Mouse (Mus musculus): ENCODE results near the gene Vdac1. TPM values are rescaled to one million over a fixed set of nuclear protein-coding genes. Genes with fewer than 3 reads are reported as not detected.
A peak's percentile ranks its signal among the peaks of the same experiment; 100 is the strongest.

Gene Vdac1
- polyA plus RNA-seq, 1 experiment from 2014 or later: 337 TPM

GRCm38 (mm10) chr11:52341001-52341400, 19.7 kb upstream of the Vdac1 start:
- peak overlapping the region; percentile 29; the same call in 1 of the 2 replicates for H3K9ac ChIP-seq (ENCODE audit: low read depth, low read length)
- no peak overlapping the region for H3K27ac ChIP-seq (ENCODE audit: low read length)
- H3K4me2 ChIP-seq (ENCODE audit: low read depth, low read length): no peak overlapping the region
- no peaks in the 10 kb centered on the region for H3K27me3 ChIP-seq (replicated peaks; ENCODE audit: control insufficient read depth, insufficient read depth, low read length)
- peaks cover 8% of the 10 kb centered on the region for H3K4me1 ChIP-seq (ENCODE audit: control insufficient read depth, insufficient read depth, low read length)
- no peaks in the 10 kb centered on the region for H3K36me3 ChIP-seq (ENCODE audit: control insufficient read depth, insufficient read depth, low read length)
- no peak overlapping the region for H3K4me3 ChIP-seq (ENCODE audit: low read length)
- ATAC-seq: peak; percentile 34; the same call in 1 of the 2 replicates
- 52% methylated on average over 9 of the region's 9 CpGs for WGBS
- no peaks in the 10 kb centered on the region for H3K9me3 ChIP-seq (ENCODE audit: control insufficient read depth, low read length)

DNA sequence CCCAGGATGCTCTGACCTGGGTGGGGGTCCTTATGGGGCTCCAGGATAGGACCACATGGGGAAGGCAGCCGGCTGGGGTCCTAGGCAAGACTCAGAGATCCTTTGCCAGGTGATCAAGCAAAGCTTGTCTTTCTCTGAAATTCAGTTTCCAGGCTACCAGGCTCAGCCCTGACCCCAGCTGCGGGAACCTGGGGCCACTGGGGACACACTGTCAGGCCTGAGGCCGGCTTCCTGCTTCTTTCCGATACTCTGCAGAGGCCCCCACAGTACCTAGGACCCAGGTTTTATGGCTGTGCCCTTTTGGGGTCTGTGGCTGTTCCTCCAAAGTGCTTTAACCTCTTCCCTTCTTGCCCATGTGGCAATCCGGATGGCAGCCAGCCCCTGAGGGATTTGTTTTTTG, 19.2 kb upstream of the Vdac1 start:
- no peaks in the 10 kb centered on the region for H3K36me3 ChIP-seq (ENCODE audit: control insufficient read depth, insufficient read depth, low read length)
- H3K4me3 ChIP-seq (ENCODE audit: low read length): no peak overlapping the region

GRCm38 (mm10) chr11:52342296-52342695, 18.4 kb upstream of the Vdac1 start:
- Histone ChIP-seq H3K4me3 (ENCODE audit: low read length) (no peak overlapping the region), H3K4me1 (ENCODE audit: control insufficient read depth, insufficient read depth, low read length) (peaks cover 12% of the 10 kb centered on the region), H3K4me2 (ENCODE audit: low read depth, low read length) (no peak overlapping the region), H3K9me3 (ENCODE audit: control insufficient read depth, low read length) (no peaks in the 10 kb centered on the region), H3K27me3 (replicated peaks; ENCODE audit: control insufficient read depth, insufficient read depth, low read length) (no peaks in the 10 kb centered on the region), H3K36me3 (ENCODE audit: control insufficient read depth, insufficient read depth, low read length) (no peaks in the 10 kb centered on the region), H3K27ac (ENCODE audit: low read length) (no peak overlapping the region), H3K9ac (ENCODE audit: low read depth, low read length) (no peak overlapping the region)
- 88% methylated on average over 4 of the region's 4 CpGs for WGBS
- ATAC-seq: no peak

More for the DNA sequence above, 19.2 kb upstream of the Vdac1 start:
- Histone ChIP-seq H3K9ac (ENCODE audit: low read depth, low read length) (peak overlapping the region; percentile 29; the same call in 1 of the 2 replicates), H3K4me1 (ENCODE audit: control insufficient read depth, insufficient read depth, low read length) (peaks cover 8% of the 10 kb centered on the region), H3K27ac (ENCODE audit: low read length) (no peak overlapping the region), H3K4me2 (ENCODE audit: low read depth, low read length) (no peak overlapping the region), H3K9me3 (ENCODE audit: control insufficient read depth, low read length) (no peaks in the 10 kb centered on the region), H3K27me3 (replicated peaks; ENCODE audit: control insufficient read depth, insufficient read depth, low read length) (no peaks in the 10 kb centered on the region)
- ATAC-seq: no peak
- 70% methylated on average over 5 of the region's 5 CpGs for WGBS

GRCm38 (mm10) chr11:52343162-52343561, 17.5 kb upstream of the Vdac1 start:
- H3K9me3 ChIP-seq (ENCODE audit: control insufficient read depth, low read length): no peaks in the 10 kb centered on the region
- ATAC-seq: no peak
- no peak overlapping the region for H3K4me3 ChIP-seq (ENCODE audit: low read length)
- H3K4me1 ChIP-seq (ENCODE audit: control insufficient read depth, insufficient read depth, low read length): peaks cover 12% of the 10 kb centered on the region
- H3K27me3 ChIP-seq (replicated peaks; ENCODE audit: control insufficient read depth, insufficient read depth, low read length): no peaks in the 10 kb centered on the region
- H3K9ac ChIP-seq (ENCODE audit: low read depth, low read length): no peak overlapping the region
- 5% methylated on average over 6 of the region's 6 CpGs for WGBS
- no peaks in the 10 kb centered on the region for H3K36me3 ChIP-seq (ENCODE audit: control insufficient read depth, insufficient read depth, low read length)
- H3K27ac ChIP-seq (ENCODE audit: low read length): no peak overlapping the region
- no peak overlapping the region for H3K4me2 ChIP-seq (ENCODE audit: low read depth, low read length)

- Histone ChIP-seq H3K4me3 (ENCODE audit: low read length) (no peak overlapping the region), H3K9ac (ENCODE audit: low read depth, low read length) (no peak overlapping the region), H3K4me2 (ENCODE audit: low read depth, low read length) (no peak overlapping the region), H3K4me1 (ENCODE audit: control insufficient read depth, insufficient read depth, low read length) (peaks cover 12% of the 10 kb centered on the region), H3K27me3 (replicated peaks; ENCODE audit: control insufficient read depth, insufficient read depth, low read length) (no peaks in the 10 kb centered on the region), H3K9me3 (ENCODE audit: control insufficient read depth, low read length) (no peaks in the 10 kb centered on the region), H3K36me3 (ENCODE audit: control insufficient read depth, insufficient read depth, low read length) (no peaks in the 10 kb centered on the region), H3K27ac (ENCODE audit: low read length) (no peak overlapping the region)
- 76% methylated on average over 12 of the region's 12 CpGs for WGBS
- ATAC-seq: no peak
Observed at GRCm38 (mm10) chr11:52344991-52345777, 15.5 kb upstream of the Vdac1 start.

DNA sequence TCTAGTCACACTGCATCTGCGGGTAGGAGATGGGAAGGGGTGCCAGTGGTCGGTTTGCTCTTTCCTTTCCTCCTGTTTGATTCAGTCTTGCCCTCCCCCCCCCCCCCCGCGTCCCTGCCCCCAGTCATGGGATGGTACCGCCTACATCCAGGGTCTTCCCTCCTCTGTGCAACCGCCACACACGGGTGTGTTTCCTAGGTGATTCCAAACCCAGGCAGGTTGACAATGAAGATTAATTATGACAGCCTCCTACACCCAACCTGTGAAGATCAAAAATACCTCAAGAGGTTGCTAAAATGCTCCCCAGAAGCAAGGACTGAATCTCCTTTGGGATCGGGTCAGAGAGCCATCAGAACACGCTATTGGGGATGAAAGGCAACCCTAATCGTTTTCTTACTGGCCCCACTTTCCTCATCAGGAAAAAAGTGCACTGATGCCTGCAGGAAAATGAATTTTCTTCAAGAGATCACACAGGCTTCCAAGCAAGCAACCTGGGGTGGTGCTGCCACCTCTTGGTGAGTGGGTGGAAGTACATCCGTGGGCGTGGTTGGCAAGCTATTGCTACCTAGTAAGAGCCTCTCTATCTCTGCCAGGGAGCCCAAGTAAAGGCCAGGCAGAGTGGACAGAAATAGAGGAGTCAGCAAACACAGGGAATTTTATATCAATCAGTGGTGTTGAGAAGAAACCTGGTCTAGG, 14.6 kb upstream of the Vdac1 start:
- Histone ChIP-seq H3K27ac (ENCODE audit: low read length) (no peak overlapping the region; the same call in 1 of the 2 replicates), H3K9me3 (ENCODE audit: control insufficient read depth, low read length) (no peaks in the 10 kb centered on the region), H3K4me2 (ENCODE audit: low read depth, low read length) (peak overlapping the region; percentile 61), H3K4me1 (ENCODE audit: control insufficient read depth, insufficient read depth, low read length) (peaks cover 11% of the 10 kb centered on the region), H3K9ac (ENCODE audit: low read depth, low read length) (peak overlapping the region; percentile 51), H3K4me3 (ENCODE audit: low read length) (peak overlapping the region; percentile 43), H3K36me3 (ENCODE audit: control insufficient read depth, insufficient read depth, low read length) (no peaks in the 10 kb centered on the region), H3K27me3 (replicated peaks; ENCODE audit: control insufficient read depth, insufficient read depth, low read length) (no peaks in the 10 kb centered on the region)
- ATAC-seq: peak; percentile 27; the same call in 1 of the 2 replicates
- 9% methylated on average over 11 of the region's 12 CpGs for WGBS

- Histone ChIP-seq H3K9ac (ENCODE audit: low read depth, low read length) (peak overlapping the region; percentile 51), H3K36me3 (ENCODE audit: control insufficient read depth, insufficient read depth, low read length) (no peaks in the 10 kb centered on the region), H3K4me2 (ENCODE audit: low read depth, low read length) (peak overlapping the region; percentile 61), H3K9me3 (ENCODE audit: control insufficient read depth, low read length) (no peaks in the 10 kb centered on the region), H3K27ac (ENCODE audit: low read length) (peak overlapping the region; percentile 48), H3K27me3 (replicated peaks; ENCODE audit: control insufficient read depth, insufficient read depth, low read length) (no peaks in the 10 kb centered on the region), H3K4me1 (ENCODE audit: control insufficient read depth, insufficient read depth, low read length) (peaks cover 13% of the 10 kb centered on the region), H3K4me3 (ENCODE audit: low read length) (peak overlapping the region; percentile 43)
- 6% methylated on average over 12 of the region's 12 CpGs for WGBS
- ATAC-seq: peak; percentile 40; the same call in 1 of the 2 replicates
Observed at GRCm38 (mm10) chr11:52346635-52347005, 14.0 kb upstream of the Vdac1 start.

DNA sequence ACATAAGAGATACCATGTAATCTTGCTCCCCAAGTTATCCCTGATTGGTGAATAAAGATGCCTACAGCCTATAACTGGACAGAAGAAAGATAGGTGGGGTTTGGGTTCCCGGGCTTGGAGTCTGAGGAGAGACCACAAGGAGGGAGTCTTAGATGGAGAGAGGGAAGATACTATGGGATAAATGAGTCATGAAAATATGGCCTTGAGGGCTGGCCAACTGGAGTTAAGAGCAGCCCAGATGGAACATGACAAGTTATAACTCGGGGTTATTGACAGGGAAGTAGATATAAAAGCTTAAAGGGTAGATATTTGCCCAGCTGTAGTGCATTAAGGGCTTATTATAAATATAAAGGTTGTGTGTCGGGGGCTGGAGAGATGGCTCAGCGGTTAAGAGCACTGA, 12.5 kb upstream of the Vdac1 start:
- ATAC-seq: no peak
- Histone ChIP-seq H3K27ac (ENCODE audit: low read length) (no peak overlapping the region), H3K9ac (ENCODE audit: low read depth, low read length) (no peak overlapping the region), H3K4me3 (ENCODE audit: low read length) (no peak overlapping the region), H3K9me3 (ENCODE audit: control insufficient read depth, low read length) (no peaks in the 10 kb centered on the region), H3K4me1 (ENCODE audit: control insufficient read depth, insufficient read depth, low read length) (peaks cover 16% of the 10 kb centered on the region), H3K4me2 (ENCODE audit: low read depth, low read length) (no peak overlapping the region), H3K27me3 (replicated peaks; ENCODE audit: control insufficient read depth, insufficient read depth, low read length) (no peaks in the 10 kb centered on the region), H3K36me3 (ENCODE audit: control insufficient read depth, insufficient read depth, low read length) (no peaks in the 10 kb centered on the region)
- WGBS: 74% methylated on average over 4 of the region's 4 CpGs

DNA sequence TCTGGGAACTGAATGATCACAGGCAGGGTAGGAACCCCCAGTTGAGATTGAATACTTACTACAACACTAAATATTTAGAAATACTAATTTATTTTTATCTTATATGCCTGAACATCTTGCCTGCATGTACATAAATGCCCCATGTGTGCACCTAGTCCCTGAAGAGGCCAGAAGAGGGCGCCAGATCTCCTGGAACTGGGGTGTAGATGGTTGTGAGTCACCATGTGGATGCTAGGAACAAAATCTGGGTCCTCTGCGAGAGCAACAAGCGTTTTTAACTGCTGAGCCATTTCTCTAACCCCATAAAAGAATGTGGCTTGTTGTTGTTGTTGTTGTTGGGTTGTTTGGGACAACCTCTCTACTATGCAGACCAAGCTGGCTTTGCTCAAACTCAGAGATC, 11.9 kb upstream of the Vdac1 start:
- WGBS: 68% methylated on average over 3 of the region's 3 CpGs
- Histone ChIP-seq H3K27ac (ENCODE audit: low read length) (no peak overlapping the region), H3K9ac (ENCODE audit: low read depth, low read length) (no peak overlapping the region), H3K9me3 (ENCODE audit: control insufficient read depth, low read length) (no peaks in the 10 kb centered on the region), H3K4me2 (ENCODE audit: low read depth, low read length) (no peak overlapping the region), H3K36me3 (ENCODE audit: control insufficient read depth, insufficient read depth, low read length) (no peaks in the 10 kb centered on the region), H3K4me3 (ENCODE audit: low read length) (no peak overlapping the region), H3K27me3 (replicated peaks; ENCODE audit: control insufficient read depth, insufficient read depth, low read length) (no peaks in the 10 kb centered on the region), H3K4me1 (ENCODE audit: control insufficient read depth, insufficient read depth, low read length) (peaks cover 16% of the 10 kb centered on the region)
- no peak for ATAC-seq

All from intestine, embryonic 16.5 days (tissue).